Mouse (Mus musculus) liver, adult 2 months (tissue): ENCODE results near the gene 4930442H23Rik. TPM values are rescaled to one million over a fixed set of nuclear protein-coding genes. Genes with fewer than 3 reads are reported as not detected.

ENCODE experiments used
- DNase-seq: peaks from one replicate; pipeline ENCODE4 v3.0.0-alpha.2; 2011; ENCODE audit warnings: low read depth, low spot score; ENCODE audit errors: extremely low read depth
- H3K27ac ChIP-seq: fragments of 200-500 bp; replicated peaks from 2 replicates; pipeline ENCODE4 v1.5.1; 2012; ENCODE audit warnings: low read depth, mild to moderate bottlenecking, control low read depth, inconsistent platforms, low read length; ENCODE audit not compliant: insufficient read depth
- H3K27me3 ChIP-seq: fragments of 200-500 bp; 2 replicates; pipeline ENCODE4 v1.6.1; 2012; ENCODE audit warnings: mild to moderate bottlenecking, moderate library complexity, low read length, inconsistent platforms; ENCODE audit not compliant: control insufficient read depth, insufficient read depth
- H3K36me3 ChIP-seq: fragments of 200-500 bp; 2 replicates; pipeline ENCODE4 v1.6.1; 2012; ENCODE audit warnings: low read length, inconsistent platforms; ENCODE audit not compliant: control insufficient read depth, insufficient read depth
- H3K4me1 ChIP-seq: fragments of 200-500 bp; 2 replicates; pipeline ENCODE4 v1.6.1; 2011; ENCODE audit warnings: low read length; ENCODE audit not compliant: control insufficient read depth, insufficient read depth
- H3K4me3 ChIP-seq: fragments of 200-500 bp; 2 replicates; pipeline ENCODE4 v1.5.1; 2011; ENCODE audit warnings: low read depth, mild to moderate bottlenecking, control low read depth, low read length, moderate library complexity; ENCODE audit not compliant: insufficient read depth
- H3K79me2 ChIP-seq: fragments of 200-500 bp; 2 replicates; pipeline ENCODE4 v1.6.1; 2012; ENCODE audit warnings: inconsistent platforms, mild to moderate bottlenecking, low read length, moderate library complexity; ENCODE audit not compliant: control insufficient read depth, insufficient read depth
- H3K9ac ChIP-seq: fragments of 200-500 bp; 2 replicates; pipeline ENCODE4 v1.6.1; 2012; ENCODE audit warnings: low read depth, mild to moderate bottlenecking, control low read depth, inconsistent platforms, low read length
- CTCF ChIP-seq: fragments of 200-500 bp; IDR thresholded peaks from 2 replicates; pipeline ENCODE4 v1.5.1; 2011; ENCODE audit warnings: low read depth, low read length, control low read depth
- POLR2A ChIP-seq: fragments of 200-500 bp; IDR thresholded peaks from 2 replicates; pipeline ENCODE4 v1.6.1; 2011; ENCODE audit warnings: low read length, control low read depth; ENCODE audit not compliant: insufficient read depth; ENCODE audit errors: extremely low read depth
- WGBS: fragments of 180-500 bp; shearing (Covaris S2); methylation state at CpG from one replicate; pipeline ENCODE4 v1.1.7; 2018; 5-methylcytosine and 5-hydroxymethylcytosine counted together
- polyA plus RNA-seq: library from polyadenylated mRNA; depleted of rRNA; stranded (reverse); fragments of >200 nt; gene quantifications from 2 replicates; pipeline ENCODE4 v1.2.3, GENCODE M21; 2012; rRNA removed
- total RNA-seq: library from RNA; depleted of rRNA; stranded (reverse); fragments of >200 nt; gene quantifications from 2 replicates; pipeline ENCODE4 v1.2.3, GENCODE M21; 2014; rRNA removed

The 4930442H23Rik gene
- not detected in 2 replicates for total RNA-seq
- not detected in 2 replicates for polyA plus RNA-seq

- DNase-seq = no peak
- TF ChIP-seq CTCF = no peak
- no peak for TF ChIP-seq POLR2A
- Histone ChIP-seq H3K27me3 (no peaks in the 10 kb centered on the region), H3K9ac (peak within 1 kb of the TSS; percentile 76), H3K79me2 (peaks cover 9% of the 10 kb centered on the region; the same call in 1 of the 2 replicates), H3K4me3 (peak within 1 kb of the TSS; percentile 66), H3K36me3 (peaks cover 32% of the 10 kb centered on the region), H3K27ac (peak within 1 kb of the TSS; percentile 64), H3K4me1 (peaks cover 9% of the 10 kb centered on the region)
- 82% methylated on average over 5 of the region's 5 CpGs for WGBS
Observed at GRCm38 (mm10) chr10:81183805-81184204, at the start of gene 4930442H23Rik. Gene 4930442H23Rik (minus strand): TSS chr10:81183849.

GRCm38 (mm10) chr10:81233226-81233585 lies 49.6 kb upstream of the 4930442H23Rik start:
- Histone ChIP-seq H3K27ac (peak overlapping the region; percentile 84), H3K79me2 (no peaks in the 10 kb centered on the region), H3K36me3 (no peaks in the 10 kb centered on the region), H3K4me3 (peak overlapping the region; percentile 72), H3K27me3 (peaks cover 4% of the 10 kb centered on the region; the same call in 1 of the 2 replicates), H3K9ac (peak overlapping the region; percentile 85), H3K4me1 (peaks cover 13% of the 10 kb centered on the region)
- TF ChIP-seq POLR2A (no peak), CTCF (no peak)
- WGBS = 5% methylated on average over 12 of the region's 28 CpGs
- no peak for DNase-seq

GRCm38 (mm10) chr10:81232580-81233225 lies 49.1 kb upstream of the 4930442H23Rik start, which contains the start of gene Zfr2:
Gene Zfr2 (plus strand): TSS chr10:81233155.
- H3K9ac ChIP-seq = peak within 1 kb of the TSS; percentile 85
- H3K4me3 ChIP-seq = peak within 1 kb of the TSS; percentile 72
- H3K27ac ChIP-seq = peak within 1 kb of the TSS; percentile 84
- no peaks in the 10 kb centered on the region for H3K79me2 ChIP-seq
- peaks cover 13% of the 10 kb centered on the region for H3K4me1 ChIP-seq
- H3K36me3 ChIP-seq = no peaks in the 10 kb centered on the region
- peaks cover 4% of the 10 kb centered on the region; the same call in 1 of the 2 replicates for H3K27me3 ChIP-seq
- DNase-seq = peak; percentile 84
- TF ChIP-seq CTCF = no peak
- peak; percentile 74 for TF ChIP-seq POLR2A
- 5% methylated on average over 29 of the region's 29 CpGs for WGBS

GRCm38 (mm10) chr10:81231436-81231835 lies 47.8 kb upstream of the 4930442H23Rik start:
- Histone ChIP-seq H3K79me2 (no peaks in the 10 kb centered on the region), H3K36me3 (no peaks in the 10 kb centered on the region), H3K4me3 (no peak overlapping the region), H3K27ac (no peak overlapping the region), H3K9ac (no peak overlapping the region), H3K4me1 (peaks cover 13% of the 10 kb centered on the region), H3K27me3 (peaks cover 4% of the 10 kb centered on the region; the same call in 1 of the 2 replicates)
- WGBS = 62% methylated on average over 7 of the region's 7 CpGs
- DNase-seq = no peak
- TF ChIP-seq POLR2A (no peak), CTCF (no peak)

GRCm38 (mm10) chr10:81230438-81231332 lies 47.0 kb upstream of the 4930442H23Rik start, which contains the start of gene Atcay:
Gene Atcay (minus strand): TSS chr10:81230833.
- Histone ChIP-seq H3K36me3 (no peaks in the 10 kb centered on the region), H3K27ac (no peak within 1 kb of the TSS), H3K4me1 (peaks cover 13% of the 10 kb centered on the region), H3K27me3 (peaks cover 4% of the 10 kb centered on the region; the same call in 1 of the 2 replicates), H3K9ac (no peak within 1 kb of the TSS), H3K79me2 (no peaks in the 10 kb centered on the region), H3K4me3 (no peak within 1 kb of the TSS)
- 19% methylated on average over 27 of the region's 27 CpGs for WGBS
- DNase-seq = no peak
- peak; percentile 62 for TF ChIP-seq CTCF
- no peak for TF ChIP-seq POLR2A
